Mouse (Mus musculus): ENCODE results near the gene Vgll4.

- no peak for TF ChIP-seq CTCF (IDR thresholded peaks at IDR 0.05; ENCODE audit: low read depth, low read length)
- no peak for TF ChIP-seq POLR2AphosphoS5 (IDR thresholded peaks at IDR 0.05; ENCODE audit: insufficient replicate concordance, low read depth, low read length)
- no peak for TF ChIP-seq GATA1 (IDR thresholded peaks at IDR 0.05; ENCODE audit: borderline replicate concordance, low read length)
- no peak for TF ChIP-seq TAL1 (conservative IDR thresholded peaks at IDR 0.05; ENCODE audit: low read depth, low read length)
- TF ChIP-seq GATA2 (IDR thresholded peaks at IDR 0.05; ENCODE audit: borderline replicate concordance, low read depth, low read length) = no peak
Observed at GRCm38 (mm10) chr6:114987966-114988618, 18.3 kb upstream of the Vgll4 start.
